Mouse (Mus musculus): ENCODE results near the gene Alox5ap. TPM values are rescaled to one million over a fixed set of nuclear protein-coding genes. Genes with fewer than 3 reads are reported as not detected.
A peak's percentile ranks its signal among the peaks of the same experiment; 100 is the strongest.

Alox5ap gene
- polyA plus RNA-seq, 1 experiment from 2014 or later: 7.5 TPM

DNA sequence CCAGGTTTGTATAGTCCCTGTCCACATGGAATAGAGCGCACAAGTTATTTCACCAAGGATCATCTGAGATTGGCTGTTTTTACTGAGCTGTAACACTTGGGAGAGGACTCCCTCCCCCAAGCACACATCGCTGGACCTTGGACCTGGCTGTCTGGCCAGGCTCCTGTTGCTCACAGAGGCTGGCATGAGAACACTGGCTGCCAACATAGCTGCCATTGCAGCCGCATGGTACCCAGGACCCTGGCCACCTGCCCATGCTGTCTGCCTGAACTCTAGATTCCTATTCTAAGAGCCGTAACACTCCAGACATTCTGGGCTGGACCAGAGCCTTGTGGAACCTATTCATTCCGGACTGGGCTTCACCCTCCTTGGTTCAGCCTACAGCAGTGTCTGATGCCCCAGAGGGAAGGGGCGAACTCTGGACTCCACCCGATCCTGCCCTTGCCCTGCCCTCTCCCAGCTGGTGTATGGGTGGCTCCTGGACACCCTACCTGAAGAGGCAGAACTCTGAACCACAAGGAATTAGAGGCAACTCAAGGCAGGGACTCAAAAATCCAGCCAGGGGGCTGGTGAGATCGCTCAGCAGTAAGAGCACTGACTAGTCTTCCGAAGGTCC, 58.5 kb downstream of the Alox5ap start:
- peaks cover 65% of the 10 kb centered on the region for H3K4me1 ChIP-seq (replicated peaks)
- no peaks in the 10 kb centered on the region for H3K9me3 ChIP-seq
- no peak overlapping the region for H3K4me3 ChIP-seq
- DNase-seq (ENCODE audit: low spot score): no peak
- WGBS: 92% methylated on average over 9 of the region's 9 CpGs
- H3K27me3 ChIP-seq (ENCODE audit: insufficient read depth, poor library complexity, severe bottlenecking): 0 out of 2 replicates have a peak, but pooled peaks cover 4% of the 10 kb centered on the region
- H3K27ac ChIP-seq: peak overlapping the region; percentile 87
- no peaks in the 10 kb centered on the region for H3K36me3 ChIP-seq

DNA sequence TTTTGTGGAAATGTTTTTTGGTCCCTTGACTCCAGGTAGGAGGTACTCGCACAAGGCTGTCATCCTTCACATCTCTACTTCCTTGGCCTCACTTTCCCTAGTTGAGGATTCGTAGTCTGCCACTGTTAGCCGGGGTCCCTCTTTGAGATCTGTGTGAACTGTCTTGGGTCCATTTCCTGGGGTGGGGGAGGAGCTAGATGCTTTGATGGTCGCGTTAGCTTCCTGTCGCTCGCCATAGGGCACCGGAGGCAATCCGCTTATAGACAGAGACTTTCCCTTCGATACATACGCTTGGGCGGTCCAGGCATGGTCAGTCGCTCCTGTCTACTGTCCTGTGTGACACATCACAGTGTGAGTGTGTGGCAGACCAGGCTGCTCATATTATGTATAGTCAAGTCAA, 60.2 kb downstream of the Alox5ap start:
- H3K36me3 ChIP-seq: no peaks in the 10 kb centered on the region
- 0 out of 2 replicates have a peak, but pooled peaks cover 4% of the 10 kb centered on the region for H3K27me3 ChIP-seq (ENCODE audit: insufficient read depth, poor library complexity, severe bottlenecking)
- DNase-seq (ENCODE audit: low spot score): no peak
- peaks cover 65% of the 10 kb centered on the region for H3K4me1 ChIP-seq (replicated peaks)
- WGBS: 86% methylated on average over 13 of the region's 13 CpGs
- no peaks in the 10 kb centered on the region for H3K9me3 ChIP-seq
- peak overlapping the region; percentile 40; the same call in 1 of the 2 replicates for H3K27ac ChIP-seq
- no peak overlapping the region for H3K4me3 ChIP-seq

GRCm38 (mm10) chr5:149329098-149329887, 64.7 kb downstream of the Alox5ap start:
- Histone ChIP-seq H3K4me1 (replicated peaks) (peaks cover 46% of the 10 kb centered on the region), H3K4me3 (no peak overlapping the region), H3K36me3 (no peaks in the 10 kb centered on the region), H3K9me3 (no peaks in the 10 kb centered on the region), H3K27me3 (ENCODE audit: insufficient read depth, poor library complexity, severe bottlenecking) (no peaks in the 10 kb centered on the region), H3K27ac (peak overlapping the region; percentile 64)
- no peak for DNase-seq (ENCODE audit: low spot score)
- WGBS: 53% methylated on average over 12 of the region's 12 CpGs

GRCm38 (mm10) chr5:149330601-149331000, 66.0 kb downstream of the Alox5ap start:
- 28% methylated on average over 1 of the region's 1 CpGs for WGBS

GRCm38 (mm10) chr5:149331407-149332143, 67.0 kb downstream of the Alox5ap start:
- H3K27ac ChIP-seq: peak overlapping the region; percentile 81
- H3K27me3 ChIP-seq (ENCODE audit: insufficient read depth, poor library complexity, severe bottlenecking): peaks cover 2% of the 10 kb centered on the region; the same call in 1 of the 2 replicates
- WGBS: 55% methylated on average over 10 of the region's 10 CpGs
- no peaks in the 10 kb centered on the region for H3K36me3 ChIP-seq
- DNase-seq (ENCODE audit: low spot score): peak; percentile 38
- H3K9me3 ChIP-seq: no peaks in the 10 kb centered on the region
- peaks cover 43% of the 10 kb centered on the region for H3K4me1 ChIP-seq (replicated peaks)
- no peak overlapping the region for H3K4me3 ChIP-seq

More at GRCm38 (mm10) chr5:149330601-149331000, 66.0 kb downstream of the Alox5ap start:
- no peaks in the 10 kb centered on the region for H3K27me3 ChIP-seq (ENCODE audit: insufficient read depth, poor library complexity, severe bottlenecking)
- H3K27ac ChIP-seq: peak overlapping the region; percentile 81
- no peaks in the 10 kb centered on the region for H3K36me3 ChIP-seq
- DNase-seq (ENCODE audit: low spot score): no peak
- H3K9me3 ChIP-seq: no peaks in the 10 kb centered on the region
- H3K4me1 ChIP-seq (replicated peaks): peaks cover 40% of the 10 kb centered on the region
- no peak overlapping the region for H3K4me3 ChIP-seq

DNA sequence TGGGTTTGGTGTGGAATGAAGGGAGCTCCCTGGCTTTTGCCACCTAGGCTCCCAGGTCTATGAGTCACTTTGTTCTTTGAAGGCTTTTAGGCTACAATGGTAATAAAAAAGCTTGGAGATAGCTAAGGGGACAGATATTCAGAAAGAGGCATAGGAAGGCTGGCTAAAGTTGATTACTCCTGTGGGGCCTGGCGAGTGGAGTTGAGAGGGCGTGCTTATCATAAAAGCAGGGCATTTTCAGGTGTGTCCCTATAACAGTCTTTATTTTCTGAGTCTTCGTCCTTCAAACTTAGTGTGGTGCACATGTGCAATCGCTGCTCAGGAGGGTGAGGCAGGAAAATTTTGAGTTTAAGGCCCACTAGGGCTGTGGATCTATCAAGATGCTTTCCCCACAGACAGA, 68.2 kb downstream of the Alox5ap start:
- no peaks in the 10 kb centered on the region for H3K9me3 ChIP-seq
- 0 out of 2 replicates have a peak overlapping the region, but pooled peaks have one; percentile 36 for H3K27ac ChIP-seq
- 90% methylated on average over 4 of the region's 4 CpGs for WGBS
- no peak for DNase-seq (ENCODE audit: low spot score)
- peaks cover 44% of the 10 kb centered on the region for H3K4me1 ChIP-seq (replicated peaks)
- H3K36me3 ChIP-seq: no peaks in the 10 kb centered on the region
- peaks cover 8% of the 10 kb centered on the region for H3K27me3 ChIP-seq (ENCODE audit: insufficient read depth, poor library complexity, severe bottlenecking)
- no peak overlapping the region for H3K4me3 ChIP-seq

DNA sequence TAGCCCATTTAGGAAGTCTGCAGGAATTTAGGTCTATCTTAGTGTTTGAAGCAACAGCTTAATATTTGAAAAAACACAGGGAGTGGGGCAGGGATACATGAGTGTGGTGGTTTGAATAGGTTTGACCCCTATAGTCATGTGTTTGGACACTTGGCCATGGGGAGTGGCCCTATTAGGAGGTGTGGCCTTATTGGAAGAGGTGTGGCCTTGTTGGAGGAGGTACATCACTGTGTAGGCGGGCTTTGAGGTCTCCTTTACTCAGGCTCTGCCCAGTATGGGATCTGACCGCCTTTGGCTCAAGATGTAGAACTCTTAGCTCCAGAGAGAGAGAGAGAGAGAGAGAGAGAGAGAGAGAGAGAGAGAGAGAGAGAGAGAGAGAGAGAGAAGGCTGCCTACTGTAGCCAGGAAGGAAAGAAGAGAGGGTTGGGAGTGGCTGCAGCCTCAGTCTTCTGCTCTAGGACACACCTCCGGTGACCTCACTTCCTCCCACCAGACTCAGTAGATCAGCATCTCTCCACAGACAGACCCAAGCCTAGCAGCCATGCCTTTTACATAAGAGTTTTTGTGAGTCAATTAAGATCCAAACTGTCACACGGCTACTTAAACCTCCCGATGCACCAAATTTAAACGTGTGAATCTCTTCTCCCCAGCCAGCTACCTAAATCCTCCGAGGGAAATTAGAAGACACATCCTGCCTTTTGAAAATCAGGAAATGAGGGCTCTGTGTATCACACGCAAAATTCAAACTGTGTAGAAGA, 69.6 kb downstream of the Alox5ap start:
- 90% methylated on average over 8 of the region's 8 CpGs for WGBS
- H3K9me3 ChIP-seq: no peaks in the 10 kb centered on the region
- H3K27me3 ChIP-seq (ENCODE audit: insufficient read depth, poor library complexity, severe bottlenecking): peaks cover 8% of the 10 kb centered on the region

GRCm38 (mm10) chr5:149335009-149335408, 70.4 kb downstream of the Alox5ap start:
- peaks cover 8% of the 10 kb centered on the region for H3K27me3 ChIP-seq (ENCODE audit: insufficient read depth, poor library complexity, severe bottlenecking)
- no peaks in the 10 kb centered on the region for H3K9me3 ChIP-seq
- 0 out of 2 replicates have a peak overlapping the region, but pooled peaks have one; percentile 8 for H3K27ac ChIP-seq
- H3K36me3 ChIP-seq: no peaks in the 10 kb centered on the region
- WGBS: 95% methylated on average over 12 of the region's 12 CpGs
- DNase-seq (ENCODE audit: low spot score): no peak
- no peak overlapping the region for H3K4me3 ChIP-seq
- H3K4me1 ChIP-seq (replicated peaks): peaks cover 48% of the 10 kb centered on the region

More for the DNA sequence above, 69.6 kb downstream of the Alox5ap start:
- DNase-seq (ENCODE audit: low spot score): no peak
- Histone ChIP-seq H3K4me1 (replicated peaks) (peaks cover 54% of the 10 kb centered on the region), H3K36me3 (no peaks in the 10 kb centered on the region), H3K4me3 (no peak overlapping the region), H3K27ac (0 out of 2 replicates have a peak overlapping the region, but pooled peaks have one; percentile 16)

DNA sequence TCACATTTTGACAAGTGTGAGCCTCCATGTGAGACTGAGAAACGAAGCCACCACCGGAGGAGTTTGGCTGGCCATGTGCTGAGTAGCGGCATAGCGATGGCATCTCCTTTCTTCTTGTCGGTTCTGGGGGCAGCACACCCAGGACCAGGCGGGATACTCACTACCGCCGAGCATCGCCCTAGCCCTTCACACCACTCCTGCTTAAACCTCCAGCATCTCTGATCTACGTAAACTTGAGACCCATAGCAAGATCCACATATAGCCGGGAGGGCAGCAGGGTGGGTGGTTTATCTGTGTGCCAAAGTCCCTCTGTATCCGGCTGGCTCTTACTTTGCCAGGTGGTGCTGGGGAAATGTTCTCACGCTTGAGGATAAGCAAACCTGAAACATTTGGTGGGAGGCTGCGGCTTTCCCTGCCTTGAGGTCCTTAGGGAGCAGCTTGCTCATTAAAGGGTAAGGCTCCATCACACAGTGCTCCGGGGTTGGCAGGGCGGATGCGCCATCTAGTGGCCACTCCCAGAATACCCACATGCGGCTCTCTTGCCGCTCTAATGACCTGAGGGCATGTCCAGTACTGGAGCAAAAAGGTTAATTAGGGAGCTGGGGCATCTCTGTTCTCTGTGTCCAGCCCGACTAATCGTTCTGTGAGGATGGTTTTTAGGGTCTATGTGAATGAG, 71.1 kb downstream of the Alox5ap start:
- 51% methylated on average over 21 of the region's 21 CpGs for WGBS
- DNase-seq (ENCODE audit: low spot score): peak; percentile 92
- Histone ChIP-seq H3K4me1 (replicated peaks) (peaks cover 46% of the 10 kb centered on the region), H3K4me3 (no peak overlapping the region), H3K36me3 (no peaks in the 10 kb centered on the region), H3K9me3 (no peaks in the 10 kb centered on the region), H3K27me3 (ENCODE audit: insufficient read depth, poor library complexity, severe bottlenecking) (peaks cover 8% of the 10 kb centered on the region), H3K27ac (peak overlapping the region; percentile 9; the same call in 1 of the 2 replicates)

DNA sequence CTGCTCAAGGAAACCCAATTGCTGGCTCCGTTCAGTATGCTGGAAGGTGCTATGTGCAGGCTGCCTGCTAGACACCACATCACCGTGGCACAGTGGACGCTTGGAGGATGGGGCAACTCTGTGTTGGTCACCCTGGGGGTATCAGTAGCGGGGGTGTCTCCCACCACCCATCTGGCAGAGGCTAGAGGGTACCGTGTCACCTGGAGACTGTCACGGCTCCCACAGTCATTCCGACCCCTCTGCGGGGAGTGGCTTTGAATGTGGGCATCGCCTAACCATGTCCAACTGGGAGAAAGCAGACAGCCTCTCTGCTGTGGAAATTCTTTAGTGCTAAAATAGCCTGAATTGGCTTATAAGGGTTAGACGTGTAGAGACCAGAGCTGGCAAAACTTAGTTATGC, 72.6 kb downstream of the Alox5ap start:
- H3K27ac ChIP-seq: peak overlapping the region; percentile 13; the same call in 1 of the 2 replicates
- H3K4me1 ChIP-seq (replicated peaks): peaks cover 40% of the 10 kb centered on the region
- peaks cover 8% of the 10 kb centered on the region for H3K27me3 ChIP-seq (ENCODE audit: insufficient read depth, poor library complexity, severe bottlenecking)
- no peaks in the 10 kb centered on the region for H3K9me3 ChIP-seq
- WGBS: 85% methylated on average over 10 of the region's 10 CpGs
- H3K4me3 ChIP-seq: no peak overlapping the region
- H3K36me3 ChIP-seq: no peaks in the 10 kb centered on the region
- DNase-seq (ENCODE audit: low spot score): no peak

Data from hindbrain, embryonic 10.5 days (tissue).